In the genomic region with DNA sequence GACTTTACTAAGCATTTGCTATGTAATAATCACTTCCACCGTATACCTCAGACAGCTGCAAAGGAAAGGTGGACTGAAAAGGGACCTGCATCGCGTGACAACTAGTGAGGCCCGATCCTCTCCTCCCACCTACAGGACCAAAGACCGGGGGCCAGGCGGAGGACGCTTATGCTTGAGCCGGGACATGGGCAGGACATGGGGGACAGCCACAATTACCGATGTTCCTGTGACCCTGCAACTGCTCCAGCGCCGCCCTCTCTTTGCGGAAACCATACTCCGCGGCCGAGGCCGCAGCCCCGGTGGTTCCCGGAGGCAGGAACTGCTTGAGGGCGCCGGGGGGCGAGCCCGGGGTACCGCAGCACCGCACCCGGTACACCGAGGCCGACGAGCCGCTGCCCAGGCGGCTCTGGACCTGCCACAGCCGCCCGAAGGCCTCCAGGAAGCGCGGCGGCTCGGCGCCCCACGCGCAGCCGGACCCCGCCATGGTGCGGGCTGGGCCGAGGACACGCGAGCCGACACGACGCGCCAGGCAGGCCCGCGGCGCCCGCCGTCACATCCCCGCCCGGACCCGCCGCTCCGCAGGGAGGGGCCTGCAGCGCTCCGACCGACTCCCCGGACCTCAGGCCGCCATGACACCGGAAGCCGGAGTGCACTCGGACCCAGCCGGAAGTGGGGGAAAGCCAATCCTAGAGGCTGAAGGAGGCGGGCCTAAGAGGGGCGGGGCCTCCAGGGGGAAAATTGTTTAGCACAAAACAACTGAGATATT, we compare ENCODE assay signal across 7 mouse cellular contexts. TPM values are rescaled to one million over a fixed set of nuclear protein-coding genes. Genes with fewer than 3 reads are reported as not detected.
DNase-seq lines count a peak whose midpoint lies in the region; ATAC-seq lines count a peak whose summit lies in the region.

Gene Uhmk1, minus strand, starts transcription at position 641 of the 766 bp plus-strand sequence.

- under 1% methylated on average over 70 of the region's 70 CpGs for WGBS in limb, embryonic 10.5 days
- WGBS in midbrain, embryonic 13.5 days, result under 1% methylated on average over 70 of the region's 70 CpGs

- peaks cover 8% of the 10 kb centered on the region; the same call in 1 of the 2 replicates for H3K4me1 ChIP-seq in limb, embryonic 10.5 days
- peaks cover 13% of the 10 kb centered on the region for H3K4me1 ChIP-seq in midbrain, embryonic 13.5 days (replicated peaks)

- no peaks in the 10 kb centered on the region for H3K27me3 ChIP-seq in limb, embryonic 10.5 days (ENCODE audit: low read depth, poor library complexity, severe bottlenecking)
- H3K27me3 ChIP-seq in midbrain, embryonic 13.5 days, result peaks cover 5% of the 10 kb centered on the region; the same call in 1 of the 2 replicates

- peak; percentile 100 for ATAC-seq in midbrain, embryonic 13.5 days

- peak; percentile 87 for DNase-seq in adrenal gland, adult 8-10 months
- DNase-seq in embryo, embryonic 9.5 days (ENCODE audit: extremely low spot score), result peak; percentile 89
- DNase-seq in gonadal fat pad, adult 2 months (ENCODE audit: low read depth), result no peak
- peak; percentile 88 for DNase-seq in kidney, adult 11 months
- peak; percentile 94 for DNase-seq in limb, embryonic 10.5 days (ENCODE audit: low spot score)
- peak; percentile 81 for DNase-seq in spleen, adult 12 weeks (ENCODE audit: low spot score)

- H3K4me3 ChIP-seq in limb, embryonic 10.5 days, result peak within 1 kb of the TSS; percentile 93
- peak within 1 kb of the TSS; percentile 91 for H3K4me3 ChIP-seq in midbrain, embryonic 13.5 days (replicated peaks)

- no peaks in the 10 kb centered on the region for H3K9me3 ChIP-seq in limb, embryonic 10.5 days (replicated peaks)
- H3K9me3 ChIP-seq in midbrain, embryonic 13.5 days, result no peaks in the 10 kb centered on the region

- peak within 1 kb of the TSS; percentile 78 for H3K4me2 ChIP-seq in midbrain, embryonic 13.5 days (replicated peaks)

- H3K27ac ChIP-seq in limb, embryonic 10.5 days, result peak within 1 kb of the TSS; percentile 94
- peak within 1 kb of the TSS; percentile 77 for H3K27ac ChIP-seq in midbrain, embryonic 13.5 days

- peak within 1 kb of the TSS; percentile 95 for H3K9ac ChIP-seq in midbrain, embryonic 13.5 days (replicated peaks)

- peaks cover 28% of the 10 kb centered on the region for H3K36me3 ChIP-seq in limb, embryonic 10.5 days
- H3K36me3 ChIP-seq in midbrain, embryonic 13.5 days, result peaks cover 16% of the 10 kb centered on the region

RNA-seq across cellular contexts. Expression of gene Uhmk1, which starts in this region (rescaled TPM):
- 10 to 100 TPM; 69.8 to 84.2 (median 79.4) TPM for total RNA-seq in adrenal gland, adult 8-10 months (2022)
- polyA plus RNA-seq in gonadal fat pad, adult 2 months (2012; rRNA removed), result 16.7 and 17.0 TPM in 2 replicates
- 8.9 and 9.5 TPM in 2 replicates for polyA plus RNA-seq in limb, embryonic 10.5 days (2016; fragmentation: Nextera tagmentation; extraction: Ambion mirVana)
- polyA plus RNA-seq in midbrain, embryonic 13.5 days (2015; fragmentation: Nextera tagmentation; extraction: Ambion mirVana), result 7.6 and 8.3 TPM in 2 replicates
